Mouse (Mus musculus) fibroblast of lung, adult 2 months (primary cell): Measurements from ENCODE around the gene Cdkl1.

ENCODE experiments used
- DNase-seq: peaks from one replicate; pipeline ENCODE4 v3.0.0-alpha.2; 2011; ENCODE audit warnings: low read depth

Cdkl1 gene

DNA sequence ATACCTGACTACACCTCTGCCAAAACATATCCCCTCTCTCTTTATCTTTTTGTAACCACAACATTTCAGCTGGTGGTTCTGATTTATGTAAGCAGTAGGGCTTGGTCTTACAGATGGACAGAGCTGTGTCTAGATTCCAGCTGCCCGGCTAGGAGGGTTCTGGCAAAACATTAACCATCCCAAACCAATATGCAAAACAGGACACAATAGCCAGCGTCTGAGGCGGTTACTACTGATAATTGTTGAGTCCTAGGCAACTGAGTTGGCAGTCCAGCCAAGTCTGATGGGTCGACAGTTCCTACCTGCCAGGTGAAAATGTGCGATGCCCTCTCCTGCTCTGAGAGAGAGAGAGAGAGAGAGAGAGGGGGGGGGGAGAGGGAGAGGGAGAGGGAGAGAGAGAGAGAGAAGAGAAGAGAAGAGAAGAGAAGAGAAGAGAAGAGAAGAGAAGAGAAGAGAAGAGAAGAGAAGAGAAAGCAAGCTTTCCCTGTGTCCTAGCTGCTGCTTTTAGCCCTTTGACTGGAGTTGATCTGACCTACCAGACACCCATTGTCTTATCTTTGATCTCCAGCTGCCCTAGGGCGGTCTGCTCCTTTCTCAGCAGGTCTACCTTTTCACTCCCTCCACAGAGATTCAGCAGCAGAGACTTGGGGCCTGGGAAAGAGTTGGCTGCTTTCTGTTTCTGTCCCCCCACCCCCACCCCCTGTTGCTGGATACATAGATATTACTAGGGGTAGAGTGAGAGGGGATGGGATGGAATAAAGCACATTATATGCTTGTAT is 7.6 kb downstream of the Cdkl1 start:
- DNase-seq, result no peak

DNA sequence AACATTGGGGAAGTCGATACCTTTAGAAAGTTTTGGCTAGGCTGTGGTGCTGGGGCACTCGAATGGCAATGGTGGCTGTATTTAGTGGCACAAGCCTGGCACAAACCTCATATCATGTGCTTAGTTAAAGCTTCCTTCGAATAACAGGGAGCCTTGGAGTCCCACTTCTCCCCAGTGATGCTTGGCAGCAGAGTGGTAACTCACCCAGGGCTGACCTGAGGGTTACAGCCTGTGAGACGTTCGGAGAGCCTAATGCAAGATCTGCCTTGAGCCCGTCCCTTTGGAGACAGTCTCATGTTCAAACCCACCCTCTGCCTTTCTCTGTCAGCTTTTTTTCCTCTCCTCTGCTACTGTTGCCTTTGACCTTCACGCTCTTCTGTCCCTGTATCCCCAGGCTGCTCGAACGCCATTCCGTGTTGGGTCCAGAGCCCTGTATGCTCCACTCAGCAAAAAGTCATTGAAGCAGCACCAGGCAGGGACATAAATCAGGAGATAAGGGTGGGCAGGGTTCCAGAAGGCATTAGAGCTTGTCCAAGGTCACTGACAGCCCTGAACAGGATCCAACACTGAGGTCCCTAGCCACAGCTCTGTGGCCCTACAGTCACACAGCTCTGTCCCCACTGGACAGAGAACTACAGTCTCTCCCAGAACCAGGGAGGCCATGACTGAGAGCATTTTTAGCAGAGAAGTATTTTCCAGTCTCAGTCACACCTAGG is 9.0 kb downstream of the Cdkl1 start:
- no peak for DNase-seq

DNA sequence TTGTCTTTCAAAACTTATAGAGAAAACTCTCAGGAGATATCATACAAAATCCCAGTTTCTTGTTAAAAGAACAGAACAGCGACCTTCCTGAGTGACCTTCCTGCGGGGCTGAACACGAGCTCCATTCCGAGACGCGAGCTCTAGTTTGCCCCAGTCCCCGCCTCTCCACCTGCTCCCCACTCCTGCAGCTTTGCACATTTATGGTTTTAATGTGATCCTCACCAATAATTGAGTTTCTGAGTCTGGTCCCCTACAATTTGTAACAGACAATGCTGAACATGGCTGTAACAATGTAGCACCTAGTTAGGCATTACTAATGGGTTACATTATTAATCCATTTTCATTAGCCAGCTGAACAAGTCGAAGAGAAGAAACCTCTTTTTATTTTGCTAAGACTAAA is 9.6 kb downstream of the Cdkl1 start:
- no peak for DNase-seq

DNA sequence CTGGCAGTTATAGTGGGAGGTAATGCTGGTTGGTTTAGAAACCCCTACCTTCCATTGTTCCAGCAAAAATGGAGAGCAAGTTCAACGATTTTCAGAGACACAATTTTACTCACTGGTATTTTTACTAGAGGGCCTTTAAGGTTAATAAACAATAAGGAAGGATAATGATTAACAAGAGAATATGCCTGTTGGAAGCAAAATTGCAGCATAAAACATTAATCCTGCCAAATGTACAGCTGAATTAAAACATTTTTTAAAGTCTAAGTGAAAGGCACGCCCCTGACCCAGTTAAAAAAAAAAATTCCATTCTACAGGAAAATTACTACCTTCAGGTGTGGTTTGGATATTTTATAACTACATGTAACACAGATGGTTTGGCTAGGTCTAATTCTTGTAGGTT is 13.1 kb downstream of the Cdkl1 start:
- DNase-seq, result no peak

DNA sequence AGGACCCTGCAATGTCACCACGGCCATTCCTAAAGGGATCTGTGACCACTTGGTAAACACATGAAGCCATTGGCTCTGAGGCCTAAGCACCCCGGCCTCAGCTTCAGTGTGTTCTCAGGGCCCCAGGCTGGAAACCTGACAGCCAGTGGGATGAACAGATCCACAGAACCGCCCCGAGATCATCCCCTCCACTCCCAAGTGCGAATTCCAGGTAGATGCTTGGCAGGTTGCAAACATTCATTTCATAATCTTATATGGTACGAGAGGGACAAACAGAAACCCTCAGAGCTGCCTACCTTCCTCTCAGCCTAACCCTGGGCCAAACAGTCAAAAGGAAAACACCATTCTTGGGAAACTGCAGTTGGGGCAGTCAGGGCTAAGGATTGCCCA is 13.7 kb downstream of the Cdkl1 start:
- DNase-seq, result no peak

DNA sequence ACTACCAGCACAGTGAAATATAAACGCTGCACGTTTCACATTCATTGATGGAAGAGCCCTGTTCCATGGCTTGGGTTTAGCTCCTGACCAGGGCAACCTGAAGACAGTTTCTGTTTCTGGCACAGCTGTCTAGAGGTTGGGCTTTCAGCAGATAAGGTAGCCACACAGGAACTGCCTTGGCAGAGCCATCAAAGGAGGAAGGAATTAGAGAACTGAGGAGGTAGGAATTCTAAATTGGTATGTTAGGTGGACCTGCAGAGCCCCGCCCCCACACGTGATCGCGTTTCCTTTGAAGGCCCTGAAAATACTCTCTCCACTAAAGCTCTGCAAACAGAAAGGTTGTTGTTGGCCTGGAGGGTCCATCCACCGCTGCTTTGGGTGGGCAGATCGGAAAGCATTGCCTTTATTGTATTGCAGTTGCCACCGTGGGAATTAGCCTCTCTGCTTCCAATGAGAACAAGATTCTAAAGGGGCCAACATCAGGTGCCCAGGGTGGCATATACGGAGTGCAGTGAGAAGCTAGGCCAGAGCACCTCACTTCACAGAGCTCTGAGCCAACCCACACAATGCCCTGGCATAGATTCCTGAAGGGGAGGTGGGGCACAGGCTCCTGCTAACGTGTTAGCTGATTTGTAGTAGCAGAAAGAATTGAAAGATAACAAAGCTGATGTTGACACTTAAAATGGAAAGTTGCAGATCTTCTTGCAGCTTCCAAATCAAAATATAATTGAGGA is 14.3 kb downstream of the Cdkl1 start:
- DNase-seq, result no peak

DNA sequence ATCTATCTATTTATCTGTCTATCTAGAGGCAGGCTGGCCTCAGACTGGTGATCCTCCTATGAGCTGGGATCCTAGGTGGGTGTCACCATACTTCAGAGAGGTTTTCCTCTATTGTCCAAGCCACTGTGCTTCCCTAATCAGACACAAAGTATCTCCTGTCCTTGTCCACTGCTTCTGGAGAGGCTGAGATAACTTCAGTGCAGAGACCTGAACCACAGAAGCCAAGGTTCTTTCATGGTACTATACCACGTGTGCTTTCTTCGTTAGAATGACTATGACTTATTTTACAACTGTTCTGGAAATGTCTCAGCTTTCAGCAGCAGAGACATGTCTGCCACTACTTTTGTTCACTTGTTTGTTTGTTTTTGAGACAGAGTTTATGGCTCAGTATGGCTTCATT is 22.2 kb downstream of the Cdkl1 start:
- DNase-seq, result no peak

DNA sequence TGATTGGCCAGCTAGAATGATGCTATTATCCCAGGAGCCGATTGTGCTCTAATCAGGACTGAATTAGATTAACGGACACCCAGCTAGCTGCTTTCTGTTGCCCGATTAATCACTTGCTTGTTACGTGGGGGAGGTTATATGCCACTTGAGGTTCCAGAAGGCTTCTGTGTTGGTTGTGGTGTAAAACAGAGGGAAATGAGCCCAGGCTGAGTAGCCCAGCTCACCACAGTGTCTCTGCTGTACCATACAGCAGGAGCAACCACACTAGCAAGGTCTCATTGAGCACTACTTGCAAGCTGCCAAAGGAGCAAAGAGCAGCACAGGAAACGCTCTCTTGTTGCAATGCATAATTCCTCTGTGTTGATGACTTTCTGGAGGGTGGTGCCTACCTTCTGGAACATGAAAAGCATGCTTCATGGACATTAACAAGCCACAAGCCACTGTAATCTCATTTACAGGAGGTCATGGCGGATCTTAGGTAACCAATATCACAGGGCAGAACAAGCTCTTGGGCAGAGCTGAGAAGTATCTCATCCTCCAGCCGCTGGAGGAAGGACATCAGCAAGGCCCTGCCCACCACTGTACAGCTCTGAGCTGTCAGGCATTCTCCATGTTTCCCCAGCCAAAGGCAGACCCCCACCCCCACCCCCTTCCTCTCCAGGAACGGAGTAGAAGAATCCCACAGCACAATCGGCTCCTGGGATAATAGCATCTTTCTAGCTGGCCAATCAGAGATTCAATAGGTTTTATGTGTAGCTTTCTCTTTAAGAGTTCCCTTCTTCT is 23.4 kb downstream of the Cdkl1 start:
- DNase-seq, result no peak

DNA sequence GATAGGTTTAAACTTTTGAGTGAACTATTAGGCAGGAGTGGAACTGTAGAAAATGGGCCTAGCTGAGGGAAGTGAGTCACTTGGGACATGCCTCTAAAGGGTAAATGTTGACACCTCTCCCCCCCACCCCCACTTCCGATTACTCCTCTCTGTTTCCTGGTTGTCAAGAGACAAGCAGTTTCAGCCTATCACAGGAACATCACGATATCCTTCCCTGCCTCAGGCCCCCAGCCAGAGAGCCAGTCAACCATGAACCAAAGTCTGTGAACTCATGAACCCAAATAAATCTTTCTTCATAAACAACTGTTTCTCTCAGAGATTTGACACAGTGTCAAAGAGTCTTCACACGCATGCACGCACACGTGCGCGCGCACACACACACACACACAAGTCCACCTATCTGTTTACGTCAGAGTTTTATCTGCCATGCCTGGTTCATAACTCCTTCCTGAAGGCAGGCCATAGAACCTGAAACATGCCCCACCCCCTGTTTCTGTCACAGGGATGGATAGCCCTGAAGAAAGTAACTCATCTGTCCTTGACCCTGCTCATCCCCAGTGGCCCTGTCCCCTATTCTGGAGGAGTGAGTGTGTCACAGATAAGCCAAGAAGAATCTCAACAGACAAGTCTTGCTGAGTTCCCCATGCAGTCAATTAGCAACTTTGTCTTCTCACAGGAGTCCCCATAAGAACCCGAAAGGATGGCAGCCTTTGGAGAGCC is 24.7 kb downstream of the Cdkl1 start:
- DNase-seq, result no peak

DNA sequence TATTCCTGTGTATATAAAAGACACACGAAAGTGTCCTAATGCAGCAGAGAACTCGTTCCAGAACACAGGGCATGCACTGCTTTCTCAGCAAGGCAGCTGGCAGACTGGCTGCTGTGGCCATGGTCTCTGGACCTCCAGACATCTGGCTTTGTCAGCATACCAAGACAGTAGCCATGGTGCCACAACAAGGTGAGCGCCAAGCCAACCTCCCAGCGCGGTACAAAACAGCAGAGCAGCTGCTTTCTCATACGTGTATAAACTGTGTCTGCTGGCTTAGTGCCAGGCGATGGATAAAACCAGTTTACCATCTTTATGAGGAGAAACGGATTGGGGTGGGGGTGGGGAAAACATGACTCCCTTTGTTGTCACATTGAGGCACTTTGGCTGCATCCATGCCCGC is 25.5 kb downstream of the Cdkl1 start:
- DNase-seq, result no peak

DNA sequence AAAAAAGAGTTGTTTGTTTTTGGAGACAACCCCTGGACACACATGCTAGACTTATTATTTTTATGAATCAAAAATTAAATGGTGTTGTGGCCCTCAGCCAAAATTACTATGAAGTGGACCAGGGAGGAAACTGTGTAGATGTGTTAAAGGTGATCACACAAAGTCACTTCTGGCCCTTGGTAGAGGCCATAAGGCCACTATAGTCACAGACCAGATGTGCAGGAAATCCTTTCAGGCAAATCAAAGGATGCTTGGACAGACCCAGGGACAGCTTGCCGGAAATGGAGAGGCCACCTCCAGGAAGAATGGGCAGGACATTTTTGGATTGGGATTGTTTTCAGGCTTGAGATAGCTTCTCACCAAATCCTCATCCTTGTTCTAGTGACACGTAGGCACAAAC is 29.5 kb downstream of the Cdkl1 start:
- DNase-seq, result no peak

DNA sequence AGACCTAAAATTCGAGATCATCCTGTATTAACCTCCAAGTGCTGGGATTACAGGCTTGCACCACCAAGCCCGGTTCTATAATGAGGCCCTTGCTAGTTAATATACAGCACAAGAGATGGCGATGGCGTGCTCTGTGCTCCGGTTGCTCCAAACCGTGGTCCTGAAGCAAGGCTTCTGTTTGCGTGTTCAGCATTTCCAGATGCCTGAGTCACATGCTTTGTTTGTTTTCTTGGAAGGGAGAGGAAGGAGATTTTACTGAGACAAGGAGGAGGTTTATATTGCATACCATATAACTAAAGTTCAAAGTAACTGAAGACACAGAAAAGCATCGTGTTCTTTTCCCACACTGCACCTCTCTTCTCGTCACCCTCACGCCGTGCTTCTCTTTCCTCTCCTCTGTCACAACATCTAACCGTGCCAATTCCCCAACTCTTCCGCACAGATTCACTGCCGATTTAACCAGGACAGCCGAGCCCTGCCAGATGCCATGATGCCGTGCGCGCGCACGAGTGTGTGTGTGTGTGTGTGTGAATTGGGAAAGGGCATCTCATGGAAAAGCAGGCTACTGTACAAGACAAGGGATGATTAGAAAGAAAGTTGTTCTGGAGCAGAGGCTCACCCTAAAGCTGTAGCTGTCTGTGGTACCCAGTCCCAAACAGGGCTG is 30.2 kb downstream of the Cdkl1 start:
- DNase-seq, result no peak

DNA sequence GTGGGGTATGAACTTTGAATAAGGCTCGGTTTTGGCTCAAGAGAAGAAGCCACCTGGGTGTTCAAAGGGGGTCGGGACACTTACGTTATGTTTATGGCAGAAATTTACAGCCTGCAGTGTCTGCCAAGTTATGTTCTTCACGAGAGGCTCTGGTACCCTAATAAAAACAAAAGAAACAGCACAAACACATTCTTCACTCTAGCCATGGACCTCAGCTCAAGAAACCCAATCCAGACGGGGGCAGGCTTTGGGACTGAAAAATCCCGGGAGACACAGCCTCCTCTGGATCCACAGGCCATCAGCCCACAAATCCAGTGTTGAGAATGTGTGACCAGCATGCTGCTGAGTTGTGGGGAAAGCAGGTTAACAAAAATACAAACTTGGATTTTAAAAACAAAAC is 31.1 kb downstream of the Cdkl1 start:
- DNase-seq, result no peak

DNA sequence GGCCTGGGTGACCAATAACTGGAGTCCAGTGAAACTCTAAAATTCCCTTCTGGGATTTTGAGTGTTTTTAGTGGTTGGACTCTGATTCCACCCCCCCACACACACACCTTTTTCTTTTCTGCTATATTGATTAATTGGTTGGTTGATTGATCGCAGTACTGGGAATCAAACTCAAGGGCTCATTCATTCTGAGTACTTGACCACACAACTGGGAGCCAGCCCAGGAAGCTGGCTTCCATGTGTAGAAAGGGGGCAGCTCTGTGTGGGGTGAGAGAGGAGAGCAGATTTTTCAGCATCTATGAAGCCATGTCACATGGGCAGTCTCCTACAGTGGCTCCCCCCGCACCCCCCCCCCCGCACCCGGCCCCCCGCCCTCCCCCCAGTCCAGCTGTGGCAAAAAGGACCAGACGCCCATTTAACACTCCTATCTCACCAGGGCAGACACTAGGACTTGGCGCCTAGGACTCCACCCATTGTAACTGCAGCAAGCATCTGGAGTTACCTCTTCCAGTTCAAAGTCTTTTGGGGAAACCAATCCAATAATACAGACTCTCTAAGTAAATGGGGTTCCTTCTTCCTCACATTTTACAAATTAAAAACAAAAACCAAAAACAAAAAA is 31.7 kb downstream of the Cdkl1 start:
- DNase-seq, result no peak

DNA sequence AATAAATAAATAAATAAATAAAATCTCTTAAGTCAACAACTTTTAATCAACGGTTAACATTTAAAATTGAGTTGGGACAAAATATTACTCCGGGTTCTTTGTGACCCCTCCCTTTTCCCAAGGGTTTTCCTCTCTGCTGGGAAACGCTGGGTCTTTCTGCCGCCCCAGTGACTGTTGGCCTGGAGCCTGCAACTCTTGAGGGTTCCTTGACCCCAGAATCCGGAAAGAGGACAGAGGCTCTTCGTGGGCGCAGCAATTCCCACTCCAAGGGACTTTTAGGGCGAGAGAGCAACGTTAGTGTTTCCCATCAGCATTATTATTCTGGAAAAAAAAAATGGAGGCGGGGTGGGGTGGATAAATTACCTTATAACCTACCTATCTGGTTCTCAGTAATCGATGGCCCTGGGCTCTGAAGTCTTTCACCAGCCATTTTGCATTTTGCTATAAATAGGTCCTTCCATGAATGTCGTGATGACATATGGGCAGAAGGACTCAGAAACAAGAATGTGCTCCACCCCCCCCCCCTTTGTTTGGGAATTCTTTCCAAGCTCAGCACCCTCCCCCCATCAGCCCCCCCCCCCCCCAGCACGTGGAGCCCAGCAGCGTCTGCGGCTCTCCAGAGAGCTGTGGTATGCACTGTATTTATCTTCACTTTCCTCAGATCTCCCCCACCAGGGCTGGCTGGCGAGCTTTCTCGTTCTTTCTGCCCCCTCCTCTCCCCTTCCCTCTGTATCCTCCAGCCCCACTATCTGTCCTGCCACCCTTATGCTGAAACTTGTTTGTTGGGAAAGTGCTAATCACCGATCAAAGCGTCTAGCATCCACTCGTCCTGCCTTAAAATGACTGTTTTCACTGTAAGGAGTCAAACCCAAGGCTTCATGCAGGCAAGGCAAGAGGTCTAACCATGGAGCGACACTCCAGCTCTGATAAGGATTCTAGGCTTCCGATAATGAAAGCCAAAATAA is 32.6 kb downstream of the Cdkl1 start:
- DNase-seq, result no peak

DNA sequence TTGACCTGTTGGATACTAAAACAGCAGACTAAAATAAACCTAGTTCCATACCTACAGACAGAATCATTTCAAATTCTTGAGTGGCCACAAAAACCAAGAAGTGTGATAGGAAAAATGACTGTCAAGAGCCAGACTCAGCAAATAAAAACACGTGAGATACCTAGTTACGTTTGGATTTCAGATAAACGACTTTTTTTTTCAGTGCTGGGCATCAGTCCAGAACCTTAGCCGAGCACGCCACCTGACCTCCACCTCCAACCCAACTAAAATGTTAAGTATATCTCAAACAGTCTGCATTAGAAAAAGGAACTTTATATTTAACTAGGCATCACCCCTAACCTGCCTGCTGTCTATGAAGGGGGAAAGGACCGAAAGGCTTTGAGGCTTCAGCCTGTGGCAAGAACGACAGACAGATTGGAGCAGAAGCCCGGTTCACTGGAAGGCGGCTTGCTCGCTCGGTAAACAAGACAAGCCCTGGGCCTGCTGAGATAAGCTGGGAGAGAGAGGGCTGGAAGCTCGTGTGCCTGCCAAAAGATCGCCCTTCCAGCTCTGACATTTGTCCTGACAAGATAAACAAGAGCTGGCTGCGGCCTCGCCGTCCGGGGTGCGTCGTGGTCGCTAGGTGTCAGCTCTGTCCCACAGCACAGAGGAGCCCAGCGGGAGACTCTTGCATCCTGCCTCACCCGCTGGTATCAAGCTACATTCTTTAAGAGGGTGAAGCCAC is 33.5 kb downstream of the Cdkl1 start:
- no peak for DNase-seq

DNA sequence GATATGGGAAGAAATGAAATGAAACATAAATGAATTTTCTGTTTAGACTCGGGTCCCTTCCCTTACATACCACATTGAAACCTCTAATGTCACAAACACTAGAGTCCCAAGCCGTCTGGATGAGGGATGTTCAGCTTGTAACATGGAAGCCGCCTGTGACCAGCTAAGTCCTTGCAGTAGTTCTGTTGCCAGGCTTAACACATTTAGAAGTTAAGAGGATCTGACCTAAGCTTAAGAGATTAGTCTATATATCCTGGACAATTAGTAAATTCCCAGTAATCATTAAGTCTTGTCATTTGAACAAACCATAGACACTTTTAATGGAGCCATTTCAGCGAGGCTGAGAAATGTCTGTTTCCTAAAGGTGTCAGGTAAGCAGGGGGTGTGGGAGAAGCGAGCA is 35.1 kb downstream of the Cdkl1 start:
- no peak for DNase-seq

DNA sequence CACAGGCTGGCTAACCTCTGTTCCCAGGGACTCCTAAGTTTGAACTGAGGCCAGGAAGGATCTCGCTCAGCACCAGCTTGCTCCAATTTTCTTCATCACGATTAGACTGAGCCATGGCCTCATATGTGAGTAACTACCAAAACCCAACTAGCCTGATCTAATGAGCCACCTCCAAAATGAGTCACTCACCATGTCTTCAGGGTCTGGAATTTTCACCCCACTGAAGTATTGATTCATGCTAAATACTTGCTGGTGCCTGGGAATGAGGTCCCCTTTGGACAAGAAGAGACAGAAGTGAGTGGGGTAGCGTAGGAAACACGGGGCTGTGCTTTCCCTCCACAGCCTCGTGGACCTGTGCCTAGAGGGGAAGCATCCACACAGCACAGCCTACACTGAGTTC is 37.1 kb downstream of the Cdkl1 start:
- no peak for DNase-seq

DNA sequence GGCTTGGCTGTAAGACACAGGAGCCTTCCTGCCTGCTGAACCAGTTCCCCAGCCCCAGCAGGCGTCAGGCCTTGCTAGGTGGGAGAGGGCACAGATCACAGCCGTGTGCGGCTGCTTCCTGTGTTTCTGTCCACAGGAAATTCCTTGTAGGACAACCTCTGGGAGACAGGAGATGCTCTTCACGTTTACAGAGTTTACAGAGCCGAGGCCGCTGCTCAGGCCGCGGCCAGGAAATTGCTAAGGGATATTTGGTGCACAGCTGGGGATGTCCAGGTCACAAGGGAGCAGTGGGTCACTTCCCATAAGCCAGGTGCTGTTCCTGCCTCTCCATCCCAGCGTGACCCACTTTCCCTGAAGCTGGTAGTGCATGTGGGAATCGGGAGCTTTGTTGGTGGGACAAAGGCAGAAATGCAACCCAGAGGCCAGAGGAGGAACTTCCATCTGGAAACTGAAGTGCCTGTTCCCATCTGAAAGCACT is 39.2 kb downstream of the Cdkl1 start:
- no peak for DNase-seq
